Mouse (Mus musculus) bone marrow, adult 2 months (tissue): ENCODE measurements around the gene Nipsnap1.

Source experiments
- CTCF ChIP-seq: fragments of 200-500 bp; IDR thresholded peaks from 2 replicates; pipeline ENCODE4 v1.5.1; 2011; ENCODE audit warnings: low read length, control low read depth; ENCODE audit not compliant: control insufficient read depth, insufficient read depth
- POLR2A ChIP-seq: fragments of 200-500 bp; IDR thresholded peaks from 2 replicates; pipeline ENCODE4 v1.6.1; 2011; ENCODE audit warnings: low read depth, mild to moderate bottlenecking, control low read depth, low read length, borderline replicate concordance; ENCODE audit not compliant: control insufficient read depth

DNA sequence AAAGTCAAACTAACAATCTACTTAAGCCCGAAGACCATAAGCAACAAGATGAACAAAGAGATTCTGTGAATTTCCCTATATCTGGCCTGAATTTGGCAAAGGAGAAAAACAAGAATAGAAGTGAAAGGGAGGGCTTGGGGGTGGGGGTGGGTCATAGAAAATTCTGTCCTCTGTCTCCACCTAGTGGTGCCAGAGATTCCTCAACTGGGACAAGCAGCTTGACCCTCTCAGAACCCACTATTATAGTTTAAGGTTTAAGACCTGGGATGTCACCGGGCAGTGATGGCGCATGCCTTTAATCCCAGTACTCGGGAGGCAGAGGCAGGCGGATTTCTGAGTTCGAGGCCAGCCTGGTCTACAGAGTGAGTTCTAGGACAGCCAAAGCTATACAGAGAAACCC is 37.0 kb upstream of the Nipsnap1 start:
- TF ChIP-seq POLR2A (no peak), CTCF (peak; percentile 44)
